Mouse (Mus musculus) retina, embryonic 14.5 days (tissue): ENCODE data around the gene App.

ENCODE experiments used
- DNase-seq: peaks from one replicate; pipeline ENCODE4 v3.0.0-alpha.2; 2015; ENCODE audit warnings: low spot score

The App gene

DNA sequence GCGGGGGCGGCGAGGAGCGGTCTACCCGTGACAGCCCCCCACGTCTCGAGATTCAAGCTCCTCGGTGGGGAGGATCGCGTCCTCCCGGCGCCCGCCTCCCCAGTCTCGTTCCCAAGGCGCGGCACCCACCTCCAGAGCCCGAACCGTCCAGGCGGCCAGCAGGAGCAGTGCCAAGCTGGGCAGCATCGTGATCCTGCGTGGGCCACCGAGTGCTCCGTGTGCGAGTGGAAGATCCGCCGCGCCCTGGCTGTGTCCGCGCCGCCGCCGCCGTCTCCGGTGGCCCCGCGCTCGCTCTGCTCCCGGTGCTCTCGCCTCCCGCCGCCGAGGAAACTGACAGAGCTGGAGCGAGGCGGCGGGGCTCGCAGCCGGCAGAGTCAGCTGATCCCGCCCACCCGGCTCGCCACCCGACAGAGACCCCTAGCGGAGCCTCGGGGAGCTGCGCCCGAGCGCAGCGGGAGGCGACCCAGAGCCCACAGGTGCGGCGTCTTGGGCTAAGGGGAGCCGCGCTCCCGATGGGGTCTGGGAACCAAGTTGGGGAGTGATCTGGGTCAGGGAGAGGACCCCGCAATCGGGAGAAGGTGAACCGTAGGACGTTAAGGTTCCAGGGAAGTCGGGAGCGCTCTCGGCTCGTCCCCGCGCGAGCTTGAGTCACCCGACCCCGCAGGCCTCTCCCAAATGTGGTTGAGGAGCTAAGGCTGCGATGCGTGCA is at the start of gene App:
App (minus strand) TSS at position 394 of the 709 bp plus-strand sequence.
- peak; percentile 91 for DNase-seq

DNA sequence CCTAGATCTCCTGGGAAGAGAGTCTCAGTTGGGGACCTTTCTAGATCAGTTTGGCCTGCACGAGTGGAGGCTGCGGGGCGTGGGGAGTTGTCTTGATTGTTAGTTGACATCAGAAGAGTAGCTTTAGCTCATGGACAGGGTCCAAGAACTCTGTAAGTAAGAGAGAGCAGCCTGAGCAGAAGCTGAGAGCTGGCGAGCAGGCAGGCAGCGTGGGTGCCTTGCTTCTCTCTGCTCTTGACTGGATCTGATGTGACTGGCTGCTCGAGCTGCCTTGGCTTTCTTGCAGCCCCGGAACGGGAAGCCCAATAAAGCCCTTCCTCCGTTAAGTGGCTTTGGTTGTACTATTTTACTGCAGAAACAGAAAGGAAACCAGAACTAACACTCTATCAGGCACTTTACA is 42.3 kb upstream of the App start:
- no peak for DNase-seq

- DNase-seq: no peak
These were observed 41.6 kb upstream of the App start for GRCm38 (mm10) chr16:85215173-85215572.

- DNase-seq: no peak
These were observed 22.1 kb upstream of the App start for GRCm38 (mm10) chr16:85195622-85196021.

GRCm38 (mm10) chr16:85195167-85195566 is 21.6 kb upstream of the App start:
- DNase-seq: no peak

- DNase-seq: no peak
These were observed 7.9 kb upstream of the App start for GRCm38 (mm10) chr16:85181502-85181901.

DNA sequence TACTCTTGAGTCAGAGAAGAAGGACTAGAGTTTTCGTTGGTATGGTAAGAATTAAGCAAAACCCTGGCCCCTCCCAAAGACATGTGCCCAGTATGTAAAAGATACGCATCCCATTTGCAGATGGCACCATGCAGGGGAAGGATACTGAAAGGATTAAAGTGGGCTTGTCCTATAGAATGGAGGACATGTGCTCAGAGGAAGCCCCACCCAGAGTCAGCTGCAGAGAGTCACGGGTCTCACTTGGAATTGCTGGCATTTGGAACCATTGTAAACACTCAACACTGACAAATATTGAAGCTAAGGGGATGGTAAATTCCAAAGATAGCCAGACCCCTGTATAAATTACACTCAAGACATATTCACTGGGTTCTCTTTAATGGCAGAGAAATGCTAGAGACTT is 7.1 kb upstream of the App start:
- no peak for DNase-seq

- DNase-seq: no peak
These were observed 3.1 kb upstream of the App start for GRCm38 (mm10) chr16:85176666-85177065.

DNA sequence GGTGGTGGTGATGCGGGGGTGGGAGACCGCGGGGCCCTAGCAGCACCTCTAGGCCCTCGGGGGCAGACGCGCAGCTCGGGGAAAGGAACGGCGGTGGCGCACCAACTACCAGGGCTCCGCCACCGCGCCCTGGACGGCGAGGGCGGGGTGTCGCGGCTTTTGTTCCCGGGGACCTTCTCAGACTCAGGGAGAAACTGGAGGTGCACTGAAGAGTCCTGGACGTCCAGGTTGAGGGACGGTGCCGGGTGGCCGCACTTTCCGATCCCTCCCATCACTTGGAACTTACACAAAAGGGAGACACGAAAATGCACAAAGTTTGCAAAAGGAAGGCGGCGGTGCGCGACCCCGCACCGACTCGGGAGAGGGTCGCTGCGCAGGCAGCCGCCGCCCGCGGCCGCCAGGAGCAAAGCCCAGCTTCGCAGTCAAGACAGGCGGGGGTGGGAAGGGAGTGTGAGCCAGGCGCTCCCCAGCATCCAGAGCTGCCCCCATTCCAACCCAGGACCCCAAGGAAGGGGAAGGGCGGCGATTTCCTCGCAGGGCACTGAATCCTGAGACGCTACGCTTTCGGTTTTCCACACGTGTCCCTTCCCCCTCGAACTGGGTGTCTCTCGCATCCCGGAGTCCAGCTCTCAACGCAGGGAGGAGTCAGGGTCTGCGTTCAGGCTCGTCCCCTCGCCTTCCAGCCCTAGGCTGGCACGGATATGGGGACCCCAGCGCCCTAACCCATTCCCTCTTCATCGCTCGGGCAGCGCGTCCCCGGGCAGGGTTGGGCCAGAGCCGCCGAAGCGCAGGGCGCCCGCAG is 794 bp downstream of the App start:
- peak; percentile 75 for DNase-seq

DNA sequence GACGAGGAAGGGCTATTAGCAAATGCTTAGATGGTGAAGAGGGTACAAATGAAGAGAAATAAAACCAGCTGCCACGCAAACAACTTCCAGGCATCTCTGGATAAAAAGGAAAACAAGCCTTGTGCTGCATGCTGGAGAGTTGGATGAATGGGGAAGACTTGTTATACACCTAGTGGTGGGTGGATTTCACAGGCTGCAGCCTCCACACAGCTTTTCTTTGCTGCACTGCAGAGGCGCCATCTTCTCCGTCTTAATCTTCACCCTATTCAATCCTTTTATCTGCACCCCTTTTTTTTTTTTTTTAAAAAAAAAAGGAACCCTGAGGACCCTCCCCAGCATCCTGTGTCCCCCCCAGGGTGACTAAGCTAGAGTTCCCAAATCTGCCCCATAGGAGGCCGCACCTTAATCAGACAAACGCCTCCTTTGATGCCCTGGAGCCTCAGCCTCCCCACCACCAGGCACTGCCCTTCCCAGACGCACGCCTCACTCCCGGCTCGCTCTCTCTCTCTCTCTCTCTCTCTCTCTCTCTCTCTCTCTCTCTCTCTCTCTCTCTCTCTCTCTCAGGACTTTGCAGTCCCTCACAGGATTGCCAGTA is 1.5 kb downstream of the App start:
- peak; percentile 75 for DNase-seq

GRCm38 (mm10) chr16:85170826-85171510 is 2.6 kb downstream of the App start:
- peak; percentile 49 for DNase-seq

- DNase-seq: no peak
These were observed 4.7 kb downstream of the App start for GRCm38 (mm10) chr16:85168821-85169220.

GRCm38 (mm10) chr16:85166205-85166604 is 7.4 kb downstream of the App start:
- DNase-seq: no peak

- DNase-seq: no peak
These were observed 7.9 kb downstream of the App start for GRCm38 (mm10) chr16:85165631-85166030.

GRCm38 (mm10) chr16:85165177-85165576 is 8.4 kb downstream of the App start:
- DNase-seq: no peak

DNA sequence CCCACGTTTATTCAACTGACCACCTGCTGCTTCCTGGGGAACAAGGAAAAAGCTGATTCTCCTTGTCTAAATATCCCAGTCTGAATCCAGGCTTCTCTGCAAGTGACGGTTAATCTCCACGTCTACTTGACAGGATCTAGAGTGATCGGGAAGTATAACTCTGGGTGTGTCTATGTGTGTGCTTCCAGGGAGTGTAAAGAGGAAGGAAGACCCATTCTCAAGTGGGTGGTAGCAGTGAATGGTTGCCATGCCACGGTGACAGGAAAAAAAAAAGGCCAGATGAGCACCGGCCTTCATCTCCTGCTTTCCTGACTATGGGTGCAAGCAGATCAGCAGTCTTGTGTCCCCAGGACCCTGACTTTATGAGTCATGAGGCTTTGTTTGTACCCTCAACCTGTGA is 10.8 kb downstream of the App start:
- no peak for DNase-seq

DNA sequence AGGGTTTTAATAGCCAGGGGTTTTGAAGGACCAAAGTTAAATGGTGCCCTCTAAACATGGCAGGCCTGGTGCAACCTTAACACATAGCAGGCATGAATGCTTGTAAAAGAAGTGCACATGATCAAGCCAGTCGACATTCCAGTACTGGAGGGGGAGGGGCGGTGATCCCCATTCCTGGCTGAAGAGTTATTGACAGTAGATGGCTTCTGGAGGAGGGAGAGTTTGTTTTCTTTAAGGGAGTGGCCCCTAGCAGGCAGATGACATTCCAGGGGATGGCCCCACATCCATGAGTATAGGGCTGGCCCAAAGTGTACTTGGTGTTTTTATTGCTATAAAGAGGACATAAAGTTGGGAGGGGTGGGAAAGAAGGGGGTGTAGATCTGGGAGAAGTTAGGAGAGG is 13.4 kb downstream of the App start:
- no peak for DNase-seq

DNA sequence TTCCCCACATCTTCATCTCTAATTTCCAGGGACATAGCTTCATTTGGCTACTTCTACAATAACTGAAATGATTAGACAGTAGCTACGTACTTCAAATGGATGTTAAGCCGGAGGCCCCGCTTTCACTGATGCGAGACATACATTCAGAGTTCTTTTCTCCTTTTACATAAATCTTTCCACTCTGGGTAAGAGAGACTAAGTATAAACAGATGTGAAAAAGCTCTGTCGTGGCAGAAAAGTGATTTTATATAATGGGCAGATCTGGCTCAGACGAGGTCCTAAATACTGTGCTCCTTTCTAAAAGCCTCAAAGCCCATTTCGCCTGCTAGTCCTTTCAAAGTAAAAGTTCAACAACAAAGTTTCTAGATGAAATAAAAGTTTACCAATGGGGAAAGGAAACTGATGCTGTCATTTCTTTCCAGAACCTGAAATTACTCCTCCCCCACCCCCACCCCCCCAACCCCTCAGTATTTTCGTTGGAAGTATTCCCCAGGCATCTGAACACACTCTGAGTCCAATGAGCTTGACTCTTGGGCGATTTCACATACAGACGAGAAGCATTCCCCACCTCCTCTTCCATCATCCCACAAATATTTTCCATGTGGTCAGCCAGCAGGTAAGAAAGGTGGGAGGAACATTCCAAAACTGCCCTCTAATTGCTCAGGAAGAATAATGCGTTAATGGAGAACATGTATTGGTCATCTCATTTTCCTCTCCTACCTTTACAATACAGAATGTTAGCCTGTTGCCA is 15.6 kb downstream of the App start:
- no peak for DNase-seq

DNA sequence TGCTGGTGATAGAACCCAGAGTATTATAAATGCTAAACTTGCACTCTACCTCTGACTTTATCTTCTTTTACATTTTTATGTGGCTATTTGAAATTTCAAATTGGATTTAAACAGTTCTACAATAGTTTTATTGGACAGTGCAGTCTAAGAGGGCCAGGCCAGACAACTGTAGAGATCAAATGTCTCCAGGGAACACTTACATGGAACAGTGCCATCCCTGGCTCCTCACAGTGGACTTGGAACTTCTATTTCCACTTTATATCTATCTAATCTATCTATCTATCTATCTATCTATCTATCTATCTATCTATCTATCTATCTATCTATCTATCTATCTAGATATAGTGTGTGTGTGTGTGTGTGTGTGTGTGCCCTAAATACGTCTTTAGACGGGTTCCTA is 16.4 kb downstream of the App start:
- no peak for DNase-seq

DNA sequence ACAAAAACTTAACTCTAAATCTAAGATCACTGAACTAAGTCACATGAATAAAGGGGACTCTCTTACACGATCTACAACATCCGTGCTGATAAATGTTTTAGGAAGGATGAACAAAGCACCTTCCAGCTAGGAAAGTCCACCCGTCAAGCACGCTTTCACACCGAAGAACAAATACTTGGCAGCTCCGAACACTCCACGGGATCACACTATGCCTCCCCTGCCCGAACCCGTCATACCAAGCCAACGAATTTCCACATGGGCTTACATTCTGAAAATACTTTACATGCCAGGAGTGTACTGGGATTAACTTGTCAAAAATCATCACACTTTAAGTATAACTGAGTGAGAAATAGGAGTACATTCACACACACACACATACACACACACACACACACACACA is 17.7 kb downstream of the App start:
- no peak for DNase-seq

DNA sequence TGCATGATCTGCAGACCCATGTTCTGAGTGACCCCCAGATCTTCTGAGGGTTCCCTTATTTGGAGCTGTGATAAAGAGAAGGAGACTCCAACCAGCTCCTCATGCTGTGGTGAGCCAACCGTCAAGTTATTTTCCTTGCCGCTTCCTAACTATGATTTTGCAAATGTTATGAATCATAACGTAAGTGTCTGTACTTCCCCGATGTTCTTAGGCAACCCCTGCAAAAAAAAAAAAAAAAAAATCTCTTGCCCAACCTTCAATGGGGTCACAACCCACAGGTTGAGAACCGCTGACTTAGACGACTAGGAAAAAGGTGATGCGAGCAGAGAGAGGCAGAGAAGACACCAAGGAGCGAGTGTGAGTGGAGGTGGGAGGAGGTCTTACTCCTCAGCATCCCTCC is 21.1 kb downstream of the App start:
- DNase-seq: no peak

- no peak for DNase-seq
These were observed 21.9 kb downstream of the App start for GRCm38 (mm10) chr16:85151681-85152080.
